Mouse (Mus musculus) heart, adult 2 months (tissue): ENCODE measurements at regions not wholly inside any gene's neighbourhood (a gene's known extent, or its start where the extent isn't known, plus 50 kb on each side); places are given as distances from the start of the nearest gene placed in this dataset.
A peak's percentile ranks its signal among the peaks of the same experiment; 100 is the strongest.

Experiments
- DNase-seq, 2 experiments: peaks; one replicate each; pipeline ENCODE4 v3.0.0; 2021
- H3K27ac ChIP-seq: fragments of 200-600 bp; 2 replicates; pipeline ENCODE4 v1.8.1; 2022
- H3K27me3 ChIP-seq: fragments of 200-500 bp; 2 replicates; pipeline ENCODE4 v1.6.1; 2012; ENCODE audit warnings: mild to moderate bottlenecking, low read length, inconsistent platforms, mixed read lengths; ENCODE audit not compliant: control insufficient read depth, insufficient read depth
- H3K36me3 ChIP-seq: fragments of 200-500 bp; 2 replicates; pipeline ENCODE4 v1.6.1; 2012; ENCODE audit warnings: low read length, inconsistent platforms; ENCODE audit not compliant: control insufficient read depth, insufficient read depth
- H3K4me1 ChIP-seq: fragments of 200-500 bp; 2 replicates; pipeline ENCODE4 v1.6.1; 2011; ENCODE audit warnings: low read length; ENCODE audit not compliant: control insufficient read depth, insufficient read depth
- H3K4me3 ChIP-seq: fragments of 200-600 bp; 2 replicates; pipeline ENCODE4 v1.8.1; 2022
- H3K79me2 ChIP-seq: fragments of 200-500 bp; replicated peaks from 2 replicates; pipeline ENCODE4 v1.6.1; 2012; ENCODE audit warnings: mild to moderate bottlenecking, inconsistent platforms, low read length, moderate library complexity, mixed read lengths; ENCODE audit not compliant: control insufficient read depth, insufficient read depth
- H3K9ac ChIP-seq: fragments of 200-500 bp; 2 replicates; pipeline ENCODE4 v1.6.1; 2012; ENCODE audit warnings: low read depth, mild to moderate bottlenecking, control low read depth, inconsistent platforms, low read length, mixed read lengths
- CTCF ChIP-seq: fragments of 200-600 bp; IDR thresholded peaks from 2 replicates; pipeline ENCODE4 v1.8.1; 2022; ENCODE audit warnings: antibody characterized with exemption, mild to moderate bottlenecking, moderate library complexity
- EP300 ChIP-seq: fragments of 200-500 bp; IDR thresholded peaks from 2 replicates; pipeline ENCODE4 v1.6.1; 2011; ENCODE audit warnings: low read depth, low read length, control low read depth; ENCODE audit not compliant: insufficient read depth
- POLR2A ChIP-seq: fragments of 200-500 bp; IDR thresholded peaks from 2 replicates; pipeline ENCODE4 v1.6.1; 2011; ENCODE audit warnings: mild to moderate bottlenecking, low read depth, low read length, control low read depth; ENCODE audit not compliant: insufficient read depth
- WGBS: fragments of 180-500 bp; shearing (Covaris S2); methylation state at CpG from one replicate; pipeline ENCODE4 v1.1.7; 2018; 5-methylcytosine and 5-hydroxymethylcytosine counted together
- intact Hi-C: fragments of 180-260 bp; cut with DNase I; formaldehyde crosslinking; loops from one replicate; pipeline ENCODE4 v1.15.1; 2025

- H3K9ac ChIP-seq, result no peak overlapping the region
- DNase-seq, result no peak
- H3K4me1 ChIP-seq, result no peaks in the 10 kb centered on the region
- intact Hi-C loops, result no loop called here
- no peaks in the 10 kb centered on the region for H3K79me2 ChIP-seq
- TF ChIP-seq POLR2A (no peak), CTCF (no peak), EP300 (no peak)
- H3K27me3 ChIP-seq, result no peaks in the 10 kb centered on the region
- no peak overlapping the region for H3K4me3 ChIP-seq
- no peak overlapping the region for H3K27ac ChIP-seq
- H3K36me3 ChIP-seq, result no peaks in the 10 kb centered on the region
- WGBS, result 90% methylated on average over 1 of the region's 1 CpGs
Measured at GRCm38 (mm10) chr8:53827395-53827794, 188.5 kb upstream of the Neil3 start.

- H3K9ac ChIP-seq, result no peak overlapping the region
- H3K27me3 ChIP-seq, result no peaks in the 10 kb centered on the region
- no peaks in the 10 kb centered on the region for H3K79me2 ChIP-seq
- H3K4me1 ChIP-seq, result no peaks in the 10 kb centered on the region
- intact Hi-C loops, result no loop called here
- H3K27ac ChIP-seq, result no peak overlapping the region
- no peak overlapping the region for H3K4me3 ChIP-seq
- no peak for TF ChIP-seq EP300
- TF ChIP-seq POLR2A, result no peak
- no peak for TF ChIP-seq CTCF
- no peaks in the 10 kb centered on the region for H3K36me3 ChIP-seq
- no peak for DNase-seq
Measured at GRCm38 (mm10) chr8:53847821-53848220, 209.0 kb upstream of the Neil3 start.

- no peak for DNase-seq
- Histone ChIP-seq H3K27me3 (no peaks in the 10 kb centered on the region), H3K9ac (no peak overlapping the region), H3K4me3 (no peak overlapping the region), H3K36me3 (no peaks in the 10 kb centered on the region), H3K4me1 (no peaks in the 10 kb centered on the region), H3K27ac (no peak overlapping the region), H3K79me2 (no peaks in the 10 kb centered on the region)
- WGBS, result 50% methylated on average over 1 of the region's 1 CpGs
- TF ChIP-seq CTCF (no peak), POLR2A (no peak), EP300 (no peak)
- intact Hi-C loops, result no loop called here
Measured at GRCm38 (mm10) chr8:53868567-53868966, 208.8 kb upstream of the Vegfc start.

- Histone ChIP-seq H3K27ac (no peak overlapping the region), H3K27me3 (no peaks in the 10 kb centered on the region), H3K9ac (no peak overlapping the region), H3K79me2 (no peaks in the 10 kb centered on the region), H3K36me3 (no peaks in the 10 kb centered on the region), H3K4me3 (no peak overlapping the region), H3K4me1 (no peaks in the 10 kb centered on the region)
- 65% methylated on average over 8 of the region's 8 CpGs for WGBS
- DNase-seq, result no peak
- TF ChIP-seq CTCF (peak; percentile 85), EP300 (no peak), POLR2A (no peak)
- intact Hi-C loops, result loop anchor here (2.0 to 5.0 kb wide), 2 partner anchors 282 to 621 kb away; no protein-coding TSS in a partner anchor
Measured at GRCm38 (mm10) chr8:53869997-53870596, 207.3 kb upstream of the Vegfc start.

- intact Hi-C loops, result loop anchor here (5.0 kb wide), 1 partner anchor 280 kb away; no protein-coding TSS in a partner anchor
- no peak for DNase-seq
- Histone ChIP-seq H3K27ac (no peak overlapping the region), H3K4me3 (no peak overlapping the region), H3K4me1 (no peaks in the 10 kb centered on the region), H3K27me3 (no peaks in the 10 kb centered on the region), H3K9ac (no peak overlapping the region), H3K36me3 (no peaks in the 10 kb centered on the region), H3K79me2 (no peaks in the 10 kb centered on the region)
- WGBS, result 75% methylated on average over 4 of the region's 4 CpGs
- TF ChIP-seq POLR2A, result no peak
- no peak for TF ChIP-seq EP300
- no peak for TF ChIP-seq CTCF
Measured at GRCm38 (mm10) chr8:53872033-53872619, 205.3 kb upstream of the Vegfc start.

- no peaks in the 10 kb centered on the region for H3K79me2 ChIP-seq
- intact Hi-C loops, result no loop called here
- H3K4me1 ChIP-seq, result no peaks in the 10 kb centered on the region
- no peaks in the 10 kb centered on the region for H3K27me3 ChIP-seq
- WGBS, result 84% methylated on average over 7 of the region's 7 CpGs
- DNase-seq, result no peak
- H3K36me3 ChIP-seq, result no peaks in the 10 kb centered on the region
- no peak overlapping the region for H3K9ac ChIP-seq
- no peak overlapping the region for H3K4me3 ChIP-seq
- no peak overlapping the region for H3K27ac ChIP-seq
- TF ChIP-seq EP300 (no peak), CTCF (no peak), POLR2A (no peak)
Measured at GRCm38 (mm10) chr8:53878846-53879245, 198.6 kb upstream of the Vegfc start.
